8 mouse cellular contexts compared by ENCODE assay signal in genomic region chr6:52240389-52241000, GRCm38 (mm10). TPM values are rescaled to one million over a fixed set of nuclear protein-coding genes. Genes with fewer than 3 reads are reported as not detected.
A peak's percentile ranks its signal among the peaks of the same experiment; 100 is the strongest.
DNase-seq lines count a peak whose midpoint lies in the region; ATAC-seq lines count a peak whose summit lies in the region.

Hoxa10 (minus strand) TSS chr6:52240854.

- H3K27me3 ChIP-seq in midbrain, embryonic 10.5 days (ENCODE audit: low read depth, poor library complexity, severe bottlenecking): peaks cover 100% of the 10 kb centered on the region
- peaks cover 97% of the 10 kb centered on the region for H3K27me3 ChIP-seq in midbrain, embryonic 15.5 days (replicated peaks)
- H3K27me3 ChIP-seq in lung, embryonic 16.5 days (ENCODE audit: control insufficient read depth, insufficient read depth, low read depth, low read length): peaks cover 92% of the 10 kb centered on the region

- peak; percentile 89 for DNase-seq in midbrain, embryonic 10.5 days (ENCODE audit: low spot score)
- DNase-seq in embryo, embryonic 10 days (ENCODE audit: low spot score): peak; percentile 96
- DNase-seq in heart, adult 9 months (ENCODE audit: low spot score in 2 of 2): peak; percentile 45 to 59
- peak; percentile 93 for DNase-seq in kidney, adult 18-20 months
- peak; percentile 88 for DNase-seq in retina, postnatal 1 day
- DNase-seq in cerebellum, adult 8-10 months: no peak

- H3K4me3 ChIP-seq in midbrain, embryonic 10.5 days: 0 out of 2 replicates have a peak within 1 kb of the TSS, but pooled peaks have one; percentile 20
- H3K4me3 ChIP-seq in midbrain, embryonic 15.5 days: no peak within 1 kb of the TSS
- H3K4me3 ChIP-seq in lung, embryonic 16.5 days (ENCODE audit: low read length): 0 out of 2 replicates have a peak within 1 kb of the TSS, but pooled peaks have one; percentile 6

- H3K4me1 ChIP-seq in midbrain, embryonic 10.5 days: peaks cover 3% of the 10 kb centered on the region
- 0 out of 2 replicates have a peak, but pooled peaks cover 2% of the 10 kb centered on the region for H3K4me1 ChIP-seq in midbrain, embryonic 15.5 days
- peaks cover 2% of the 10 kb centered on the region; the same call in 1 of the 2 replicates for H3K4me1 ChIP-seq in lung, embryonic 16.5 days (replicated peaks; ENCODE audit: control insufficient read depth, insufficient read depth, low read length)

- no peaks in the 10 kb centered on the region for H3K36me3 ChIP-seq in midbrain, embryonic 10.5 days
- no peaks in the 10 kb centered on the region for H3K36me3 ChIP-seq in midbrain, embryonic 15.5 days (replicated peaks)
- no peaks in the 10 kb centered on the region for H3K36me3 ChIP-seq in lung, embryonic 16.5 days (ENCODE audit: control insufficient read depth, insufficient read depth, low read length)

- H3K4me2 ChIP-seq in midbrain, embryonic 15.5 days: no peak within 1 kb of the TSS
- peak within 1 kb of the TSS; percentile 15; the same call in 1 of the 2 replicates for H3K4me2 ChIP-seq in lung, embryonic 16.5 days (ENCODE audit: low read depth, low read length)

- no peak within 1 kb of the TSS for H3K27ac ChIP-seq in midbrain, embryonic 10.5 days (replicated peaks)
- H3K27ac ChIP-seq in midbrain, embryonic 15.5 days: no peak within 1 kb of the TSS
- no peak within 1 kb of the TSS for H3K27ac ChIP-seq in lung, embryonic 16.5 days (ENCODE audit: low read length)

- no peaks in the 10 kb centered on the region for H3K9me3 ChIP-seq in midbrain, embryonic 10.5 days (replicated peaks)
- no peaks in the 10 kb centered on the region for H3K9me3 ChIP-seq in midbrain, embryonic 15.5 days
- no peaks in the 10 kb centered on the region for H3K9me3 ChIP-seq in lung, embryonic 16.5 days (ENCODE audit: control insufficient read depth, low read length)

- no peak within 1 kb of the TSS for H3K9ac ChIP-seq in midbrain, embryonic 15.5 days
- H3K9ac ChIP-seq in lung, embryonic 16.5 days (ENCODE audit: low read length): no peak within 1 kb of the TSS

- ATAC-seq in midbrain, embryonic 15.5 days (replicated peaks): no peak
- peak; percentile 77 for ATAC-seq in lung, embryonic 16.5 days (ENCODE audit: low read depth)

- WGBS in midbrain, embryonic 10.5 days: 1% methylated on average over 35 of the region's 35 CpGs
- WGBS in midbrain, embryonic 15.5 days: 1% methylated on average over 35 of the region's 35 CpGs
- WGBS in lung, embryonic 16.5 days: 2% methylated on average over 35 of the region's 35 CpGs

RNA-seq across cellular contexts. Expression of gene Hoxa10, which starts in this region (rescaled TPM):
- polyA plus RNA-seq in midbrain, embryonic 10.5 days (2016; fragmentation: Nextera tagmentation; extraction: Ambion mirVana): 0.06 TPM in 1 of 2 replicates, not detected in the other
- polyA plus RNA-seq in midbrain, embryonic 15.5 days (2015; fragmentation: Nextera tagmentation; extraction: Ambion mirVana): 0.15 TPM in 1 of 2 replicates, not detected in the other
- 0.21 TPM in 1 of 2 replicates, not detected in the other for polyA plus RNA-seq in lung, embryonic 16.5 days (2015; fragmentation: Nextera tagmentation; extraction: Ambion mirVana)

Comparison
In these comparisons a context has a peak if more than half of its experiments do, and no peak if none do; other contexts are left out.
1. Peak in DNase-seq and H3K4me3 ChIP-seq in midbrain, embryonic 10.5 days; RNA of the gene not detected or under 1 TPM.
2. Peak in ATAC-seq, H3K4me3 ChIP-seq and H3K4me2 ChIP-seq in lung, embryonic 16.5 days; RNA of the gene not detected or under 1 TPM.